Mouse (Mus musculus): ENCODE data around the gene Upk3a.

Gene Upk3a

DNA sequence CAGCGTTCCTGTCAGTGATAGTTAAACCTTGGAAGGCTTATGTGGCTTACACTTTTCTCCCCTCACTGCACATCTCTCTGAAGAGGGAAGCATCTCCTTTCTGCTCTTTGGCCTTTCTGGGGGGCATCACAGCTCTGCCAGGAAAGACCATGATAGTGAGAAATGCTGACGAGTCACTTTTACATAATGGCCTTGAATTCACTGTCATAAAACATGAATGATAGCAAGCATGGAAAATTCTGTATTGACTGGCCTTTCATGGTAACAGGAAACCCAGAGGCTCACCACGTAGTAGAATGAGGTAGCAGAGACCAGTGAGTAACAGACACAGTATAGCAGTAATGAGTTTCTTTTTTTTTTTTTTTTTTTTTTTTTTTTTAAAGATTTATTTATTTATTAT is 37.2 kb downstream of the Upk3a start:
- DNase-seq (ENCODE audit: low spot score) = no peak

DNA sequence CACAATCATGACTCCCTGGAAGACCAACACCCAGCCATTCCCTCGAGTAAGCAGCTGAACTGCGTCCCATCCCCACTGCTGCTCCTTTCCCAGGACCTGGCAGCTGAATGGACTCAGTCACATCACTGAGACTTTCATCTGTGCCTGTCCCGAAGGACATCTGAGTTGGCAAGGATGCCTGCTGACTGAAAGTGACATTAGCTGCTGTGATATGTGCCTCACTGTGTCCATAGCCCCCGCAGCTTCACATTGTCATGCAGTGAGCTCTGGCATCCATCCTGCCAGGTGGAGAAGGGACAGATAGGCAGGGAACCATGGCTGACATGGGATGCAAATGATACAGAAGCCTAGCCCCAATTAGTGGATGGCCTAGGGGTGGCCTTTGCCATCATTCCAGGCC is 38.2 kb downstream of the Upk3a start:
- DNase-seq (ENCODE audit: low spot score) = no peak

DNA sequence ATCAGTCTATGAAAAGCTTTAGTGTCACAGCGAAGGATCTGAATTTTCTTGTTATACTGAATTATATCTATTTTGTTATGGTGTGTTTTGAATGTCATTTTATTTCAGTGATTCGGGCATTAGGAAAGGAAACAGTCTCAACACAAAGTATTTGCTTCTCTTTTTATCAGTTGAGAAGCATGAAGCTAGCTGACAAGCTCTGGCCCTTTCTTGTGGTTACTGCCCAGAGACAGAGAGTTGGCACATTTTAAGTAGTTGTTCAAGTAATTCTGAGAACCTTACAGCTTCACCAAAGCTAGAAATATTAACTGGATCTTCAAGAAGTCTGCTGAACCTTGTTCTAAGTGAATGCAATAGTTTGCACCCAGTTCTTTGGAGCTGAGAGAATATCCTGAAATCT is 46.5 kb downstream of the Upk3a start:
- DNase-seq (ENCODE audit: low spot score) = no peak

- DNase-seq (ENCODE audit: low spot score) = peak; percentile 61
These were observed 53.6 kb downstream of the Upk3a start for GRCm38 (mm10) chr15:85070561-85070960.
